Mouse (Mus musculus) heart, adult 2 months (tissue): Measurements from ENCODE around the gene Trim41.
A peak's percentile ranks its signal among the peaks of the same experiment; 100 is the strongest.
"Not testable (repeated sequence)": the region's sequence is repeated elsewhere in the genome, so short reads cannot be mapped to it uniquely, and the experiment has no call there.

Source experiments
- CTCF ChIP-seq: fragments of 200-600 bp; IDR thresholded peaks from 2 replicates; pipeline ENCODE4 v1.8.1; 2022; ENCODE audit warnings: antibody characterized with exemption, mild to moderate bottlenecking, moderate library complexity
- EP300 ChIP-seq: fragments of 200-500 bp; IDR thresholded peaks from 2 replicates; pipeline ENCODE4 v1.6.1; 2011; ENCODE audit warnings: low read depth, low read length, control low read depth; ENCODE audit not compliant: insufficient read depth

- 0 out of 2 replicates have a peak, but pooled peaks have one; percentile 7 for TF ChIP-seq CTCF
- not testable (repeated sequence) for TF ChIP-seq EP300
Observed at GRCm38 (mm10) chr11:48846362-48846761, 29.2 kb upstream of the Trim41 start.
